Mouse (Mus musculus) macrophage (primary cell): Measurements from ENCODE around the gene Olfr1148. TPM values are rescaled to one million over a fixed set of nuclear protein-coding genes. Genes with fewer than 3 reads are reported as not detected.

ENCODE experiments used
- H3K27ac ChIP-seq: fragments of 350-480 bp; formaldehyde crosslinking; 2 replicates; pipeline ENCODE4 v1.9.0; 2021
- H3K36me3 ChIP-seq: fragments of 350-480 bp; formaldehyde crosslinking; 2 replicates; pipeline ENCODE4 v1.9.0; 2021; ENCODE audit errors: inconsistent target
- H3K4me3 ChIP-seq: fragments of 350-480 bp; formaldehyde crosslinking; 2 replicates; pipeline ENCODE4 v1.9.0; 2021; ENCODE audit errors: inconsistent target
- H3K79me2 ChIP-seq: fragments of 350-480 bp; formaldehyde crosslinking; 2 replicates; pipeline ENCODE4 v1.9.0; 2021; ENCODE audit errors: inconsistent target
- WGBS: methylation state at CpG from one replicate; pipeline ENCODE4 v1.1.7; 2026; ENCODE audit warnings: inconsistent platforms; ENCODE audit not compliant: missing documents; 5-methylcytosine and 5-hydroxymethylcytosine counted together
- polyA plus RNA-seq: library from polyadenylated mRNA; stranded (reverse); fragments of 250-400 nt; gene quantifications from 3 replicates; pipeline ENCODE4 v1.2.4, GENCODE M21; 2018; ENCODE audit warnings: inconsistent platforms
- total RNA-seq, 78 experiments: library from RNA; depleted of rRNA; stranded (reverse); fragments of 250-400 nt; gene quantifications; 1 replicate in 9 of 78; 2 replicates in 24 of 78; 3 replicates in 43 of 78; 4 replicates in 2 of 78; pipeline ENCODE4 v1.2.4; 2018; ENCODE audit warnings: inconsistent platforms in 56 of 78

Gene Olfr1148
- not detected for total RNA-seq (2018; cell fraction: chromatin; rRNA removed)
- total RNA-seq (2018; cell fraction: cytosol; rRNA removed) = not detected
- not detected for total RNA-seq (2018; cell fraction: nucleus; rRNA removed)
- not detected in 3 replicates for polyA plus RNA-seq

- WGBS = 79% methylated on average over 1 of the region's 1 CpGs
- Histone ChIP-seq H3K79me2 (no peaks in the 10 kb centered on the region), H3K4me3 (no peak within 1 kb of the TSS), H3K36me3 (no peaks in the 10 kb centered on the region), H3K27ac (no peak within 1 kb of the TSS)
Measured at GRCm38 (mm10) chr2:87830233-87830632, at the start of gene Olfr1148. Gene Olfr1148 (plus strand): TSS chr2:87830533.

DNA sequence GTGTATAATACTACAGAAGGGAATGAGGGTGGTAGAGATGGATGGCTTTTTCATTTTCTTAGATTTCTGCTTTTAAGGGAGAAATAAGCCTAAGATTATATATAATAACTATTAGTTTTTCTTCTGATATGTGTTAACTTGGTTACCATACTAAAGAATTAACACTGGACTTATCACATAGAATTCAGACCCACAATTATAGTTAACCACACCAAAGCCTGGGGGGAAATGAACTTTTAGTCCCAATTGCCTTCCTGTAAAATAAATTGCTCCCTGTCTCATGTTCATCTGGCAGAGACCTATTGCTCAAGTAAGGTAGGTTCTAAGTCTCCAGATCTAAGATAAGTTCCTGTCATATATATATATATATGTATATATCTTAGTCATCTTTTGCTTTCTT is 30.0 kb upstream of the Olfr1148 start, which contains the start of gene Olfr1143:
TSS of gene Olfr1143 (plus strand) at position 301 of the 400 bp plus-strand sequence.
- Histone ChIP-seq H3K4me3 (no peak within 1 kb of the TSS), H3K36me3 (no peaks in the 10 kb centered on the region), H3K27ac (no peak within 1 kb of the TSS), H3K79me2 (no peaks in the 10 kb centered on the region)

- Histone ChIP-seq H3K4me3 (no peak within 1 kb of the TSS), H3K27ac (no peak within 1 kb of the TSS), H3K36me3 (no peaks in the 10 kb centered on the region), H3K79me2 (no peaks in the 10 kb centered on the region)
- WGBS = 79% methylated on average over 1 of the region's 1 CpGs
Measured at GRCm38 (mm10) chr2:87809522-87809921, 20.8 kb upstream of the Olfr1148 start, which contains the start of gene Olfr1145. Gene Olfr1145 (plus strand): TSS chr2:87809822.

DNA sequence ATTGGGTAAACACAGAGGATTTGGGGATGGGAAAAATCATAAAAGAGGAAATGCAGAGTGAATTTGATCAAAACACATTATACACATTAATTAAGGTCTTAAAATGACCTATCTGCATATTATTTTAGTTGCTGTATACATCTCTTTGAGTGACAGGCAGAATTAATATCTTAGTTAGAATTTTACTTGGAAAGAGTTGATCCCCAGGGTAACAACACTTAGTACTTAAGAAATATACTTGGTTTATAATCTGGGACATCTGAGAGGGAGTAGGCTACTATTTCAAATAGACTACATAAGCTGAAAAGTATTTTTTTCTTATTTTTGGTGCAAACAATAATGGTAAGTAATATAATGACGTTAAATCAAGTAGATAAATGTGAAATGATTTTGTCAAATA is 13.4 kb downstream of the Olfr1148 start, which contains the start of gene Olfr1150-ps1:
TSS of gene Olfr1150-ps1 (plus strand) at position 301 of the 400 bp plus-strand sequence.
- Histone ChIP-seq H3K79me2 (no peaks in the 10 kb centered on the region), H3K36me3 (no peaks in the 10 kb centered on the region), H3K27ac (no peak within 1 kb of the TSS), H3K4me3 (no peak within 1 kb of the TSS)
- WGBS = 90% methylated on average over 1 of the region's 1 CpGs

DNA sequence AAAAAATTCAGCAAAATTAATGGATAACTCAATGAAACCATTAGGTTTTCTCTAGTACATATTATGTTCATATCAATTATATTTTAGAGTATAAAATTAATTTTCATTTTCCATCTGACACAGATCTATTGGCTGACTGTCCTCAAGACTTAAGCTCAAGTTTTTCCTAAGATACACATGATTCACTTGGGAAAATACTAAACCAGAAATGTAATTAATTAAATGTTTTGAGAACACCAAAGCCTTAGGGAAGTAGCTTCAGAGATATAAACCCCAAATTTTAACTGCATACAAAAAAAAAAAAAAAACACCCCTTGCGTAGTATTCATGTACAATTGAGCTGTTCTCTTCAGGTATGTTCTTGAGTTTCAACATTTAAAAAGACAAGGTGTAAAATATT is 25.2 kb downstream of the Olfr1148 start, which contains the start of gene Olfr1151:
TSS of gene Olfr1151 (plus strand) at position 301 of the 400 bp plus-strand sequence.
- Histone ChIP-seq H3K4me3 (no peak within 1 kb of the TSS), H3K79me2 (no peaks in the 10 kb centered on the region), H3K27ac (no peak within 1 kb of the TSS), H3K36me3 (no peaks in the 10 kb centered on the region)
- WGBS = 89% methylated on average over 1 of the region's 1 CpGs

DNA sequence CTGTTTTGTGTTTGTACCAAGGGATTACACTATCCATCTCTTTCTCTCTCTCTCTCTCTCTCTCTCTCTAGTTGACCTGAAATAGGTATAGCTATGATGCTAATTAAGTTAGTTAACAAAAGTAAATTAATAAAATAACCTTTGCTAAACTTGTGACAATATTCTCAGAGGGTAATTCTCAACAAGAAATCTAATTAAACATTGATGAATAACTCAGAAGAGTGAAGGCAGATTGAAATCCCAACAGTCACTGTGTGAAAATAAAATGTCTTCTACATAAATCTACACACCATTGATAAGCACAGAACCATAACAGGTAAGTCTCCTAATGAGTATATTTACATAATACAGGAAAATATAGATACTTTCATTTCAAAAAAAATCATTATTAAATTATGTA is 35.9 kb downstream of the Olfr1148 start, which contains the start of gene Olfr1152:
TSS of gene Olfr1152 (plus strand) at position 301 of the 400 bp plus-strand sequence.
- Histone ChIP-seq H3K27ac (no peak within 1 kb of the TSS), H3K4me3 (no peak within 1 kb of the TSS), H3K36me3 (no peaks in the 10 kb centered on the region), H3K79me2 (no peaks in the 10 kb centered on the region)

Other genes starting within 250 kb of the Olfr1148 start
- gene Olfr1130, start 224.3 kb upstream of the Olfr1148 start, polyA plus RNA-seq = not detected in 3 replicates
- not detected in 3 replicates for gene Olfr1131, start 203.4 kb upstream of the Olfr1148 start, polyA plus RNA-seq
- gene Olfr1132, start 193.0 kb upstream of the Olfr1148 start, polyA plus RNA-seq = not detected in 3 replicates
- not detected in 3 replicates for gene Olfr1133, start 183.2 kb upstream of the Olfr1148 start, polyA plus RNA-seq
- not detected in 3 replicates for gene Olfr1134, start 172.1 kb upstream of the Olfr1148 start, polyA plus RNA-seq
- not detected in 3 replicates for gene Olfr1135, start 156.9 kb upstream of the Olfr1148 start, polyA plus RNA-seq
- gene Olfr1136, start 136.6 kb upstream of the Olfr1148 start, polyA plus RNA-seq = not detected in 3 replicates
- not detected in 3 replicates for gene Olfr1137, start 117.4 kb upstream of the Olfr1148 start, polyA plus RNA-seq
- not detected in 3 replicates for gene Olfr1138, start 90.6 kb upstream of the Olfr1148 start, polyA plus RNA-seq
- gene Olfr1140, start 86.8 kb upstream of the Olfr1148 start, polyA plus RNA-seq = not detected in 3 replicates
- gene Olfr1141, start 76.5 kb upstream of the Olfr1148 start, polyA plus RNA-seq = not detected in 3 replicates
- not detected in 3 replicates for gene Olfr152, start 51.0 kb upstream of the Olfr1148 start, polyA plus RNA-seq
- gene Olfr1143, start 29.9 kb upstream of the Olfr1148 start, polyA plus RNA-seq = not detected in 3 replicates
- not detected in 3 replicates for gene Olfr1145, start 20.7 kb upstream of the Olfr1148 start, polyA plus RNA-seq
- gene Olfr1150-ps1, start 13.5 kb downstream of the Olfr1148 start, polyA plus RNA-seq = not detected in 3 replicates
- not detected in 3 replicates for gene Olfr1151, start 25.3 kb downstream of the Olfr1148 start, polyA plus RNA-seq
- gene Olfr1152, start 36.0 kb downstream of the Olfr1148 start, polyA plus RNA-seq = not detected in 3 replicates
- gene Olfr1153, start 64.4 kb downstream of the Olfr1148 start, polyA plus RNA-seq = not detected in 3 replicates
- not detected in 3 replicates for gene Olfr1154, start 74.6 kb downstream of the Olfr1148 start, polyA plus RNA-seq
- gene Olfr1155, start 114.6 kb downstream of the Olfr1148 start, polyA plus RNA-seq = not detected in 3 replicates
- not detected in 3 replicates for gene Olfr1156, start 122.6 kb downstream of the Olfr1148 start, polyA plus RNA-seq
- not detected in 3 replicates for gene Olfr1157, start 137.8 kb downstream of the Olfr1148 start, polyA plus RNA-seq
- gene Olfr74, start 144.1 kb downstream of the Olfr1148 start, polyA plus RNA-seq = not detected in 3 replicates
- gene Olfr1158, start 159.6 kb downstream of the Olfr1148 start, polyA plus RNA-seq = not detected in 3 replicates
- gene Olfr1160, start 177.7 kb downstream of the Olfr1148 start, polyA plus RNA-seq = not detected in 3 replicates
- gene Olfr1161, start 192.2 kb downstream of the Olfr1148 start, polyA plus RNA-seq = not detected in 3 replicates
- gene Olfr73, start 207.2 kb downstream of the Olfr1148 start, polyA plus RNA-seq = not detected in 3 replicates
- gene Olfr1162, start 220.6 kb downstream of the Olfr1148 start, polyA plus RNA-seq = not detected in 3 replicates
- gene Olfr1163, start 241.3 kb downstream of the Olfr1148 start, polyA plus RNA-seq = not detected in 3 replicates